In genomic region chr1:151944457-151945223, GRCm38 (mm10) we compare ENCODE assay signal across 9 mouse cellular contexts.
DNase-seq lines count a peak whose midpoint lies in the region; ATAC-seq lines count a peak whose summit lies in the region.
"Had no signal": no experiment of that assay in that cellular context is flagged by ENCODE, and none has a peak within 500 bp of the region (broad histone marks: within the 10 kb centered on the region; RNA-seq: fewer than 3 reads in every experiment).

No protein-coding gene starts in this region.

- no peak overlapping the region for H3K4me2 ChIP-seq in forebrain, embryonic 16.5 days (ENCODE audit: low read length)
- H3K4me2 ChIP-seq: embryonic facial prominence, embryonic 15.5 days had no signal

- H3K36me3 ChIP-seq in forebrain, embryonic 16.5 days (ENCODE audit: control insufficient read depth, insufficient read depth) = no peaks in the 10 kb centered on the region
- H3K36me3 ChIP-seq: embryonic facial prominence, embryonic 15.5 days had no signal

- ATAC-seq in forebrain, embryonic 16.5 days = peak; percentile 68
- peak; percentile 83 for ATAC-seq in megakaryocyte-erythroid progenitor cell, adult 5-6 weeks (replicated peaks; ENCODE audit: low FRiP score, low TSS enrichment, poor library complexity, severe bottlenecking)

- no peak overlapping the region for H3K4me3 ChIP-seq in forebrain, embryonic 16.5 days (replicated peaks; ENCODE audit: low read length)
- H3K4me3 ChIP-seq: embryonic facial prominence, embryonic 15.5 days had no signal

- peak; percentile 45 for DNase-seq in adrenal gland, postnatal 14 days
- no peak for DNase-seq in adrenal gland, postnatal 4 days (ENCODE audit: low spot score in 2 of 2)
- DNase-seq in A20 (ENCODE audit: low read depth, low spot score) = peak; percentile 31
- no peak for DNase-seq in heart, postnatal 4 days
- DNase-seq in spleen, postnatal 10 days (ENCODE audit: low spot score in 2 of 2) = no peak
- no peak for DNase-seq in lung, postnatal 4 days

- peaks cover 29% of the 10 kb centered on the region for H3K4me1 ChIP-seq in forebrain, embryonic 16.5 days (replicated peaks; ENCODE audit: control insufficient read depth, insufficient read depth, low read length)

- 15% methylated on average over 10 of the region's 10 CpGs for WGBS in forebrain, embryonic 16.5 days

- no peak overlapping the region; the same call in 1 of the 2 replicates for H3K27ac ChIP-seq in forebrain, embryonic 16.5 days (ENCODE audit: low read length)
- H3K27ac ChIP-seq: embryonic facial prominence, embryonic 15.5 days had no signal

- no peak overlapping the region for H3K9ac ChIP-seq in forebrain, embryonic 16.5 days (replicated peaks; ENCODE audit: low read depth, low read length)
- H3K9ac ChIP-seq: embryonic facial prominence, embryonic 15.5 days had no signal

- H3K27me3 ChIP-seq in forebrain, embryonic 16.5 days (replicated peaks; ENCODE audit: control insufficient read depth, insufficient read depth, low read length) = no peaks in the 10 kb centered on the region
- H3K27me3 ChIP-seq: embryonic facial prominence, embryonic 15.5 days had no signal

- no peaks in the 10 kb centered on the region for H3K9me3 ChIP-seq in forebrain, embryonic 16.5 days (ENCODE audit: control insufficient read depth, low read length)
- H3K9me3 ChIP-seq: embryonic facial prominence, embryonic 15.5 days had no signal

Comparison
In these comparisons a context has a peak if more than half of its experiments do, and no peak if none do; other contexts are left out.
1. DNase-seq: peak in adrenal gland, postnatal 14 days (single experiment) and A20 (single experiment); none in adrenal gland, postnatal 4 days (0 of 2), heart, postnatal 4 days (single experiment), spleen, postnatal 10 days (0 of 2) and lung, postnatal 4 days (0 of 2).